Mouse (Mus musculus) stomach, embryonic 15.5 days (tissue): ENCODE results near the gene Epb41l4b. TPM values are rescaled to one million over a fixed set of nuclear protein-coding genes. Genes with fewer than 3 reads are reported as not detected.
A peak's percentile ranks its signal among the peaks of the same experiment; 100 is the strongest.

Source experiments
- ATAC-seq: fragments of 200-750 bp; cut with Nextera tagmentation; 2 replicates; pipeline ENCODE4 v1.8.0; 2017; ENCODE audit warnings: low read depth, moderate number of reproducible peaks, moderate TSS enrichment; ENCODE audit not compliant: insufficient read depth, low FRiP score
- H3K27ac ChIP-seq: fragments of 300-500 bp; sonication (generic); 2 replicates; pipeline ENCODE4 v1.5.1; 2015; ENCODE audit warnings: mild to moderate bottlenecking, inconsistent platforms
- H3K27me3 ChIP-seq: fragments of 300-500 bp; sonication (generic); replicated peaks from 2 replicates; pipeline ENCODE4 v1.6.1; 2015; ENCODE audit warnings: inconsistent platforms
- H3K36me3 ChIP-seq: fragments of 300-500 bp; sonication (generic); 2 replicates; pipeline ENCODE4 v1.6.1; 2015; ENCODE audit warnings: inconsistent platforms
- H3K4me1 ChIP-seq: fragments of 300-500 bp; sonication (generic); 2 replicates; pipeline ENCODE4 v1.6.1; 2015; ENCODE audit warnings: inconsistent platforms
- H3K4me2 ChIP-seq: fragments of 300-500 bp; sonication (generic); 2 replicates; pipeline ENCODE4 v1.6.1; 2015; ENCODE audit warnings: mild to moderate bottlenecking, inconsistent platforms
- H3K4me3 ChIP-seq: fragments of 300-500 bp; sonication (generic); replicated peaks from 2 replicates; pipeline ENCODE4 v1.5.1; 2015; ENCODE audit warnings: inconsistent platforms
- H3K9ac ChIP-seq: fragments of 300-500 bp; sonication (generic); 2 replicates; pipeline ENCODE4 v1.6.1; 2015; ENCODE audit warnings: inconsistent platforms
- H3K9me3 ChIP-seq: fragments of 300-500 bp; sonication (generic); 2 replicates; pipeline ENCODE4 v1.6.1; 2016; ENCODE audit warnings: inconsistent platforms
- WGBS: fragments of 180-500 bp; shearing (Covaris S2); methylation state at CpG from one replicate; pipeline ENCODE4 v1.1.7; 2015; 5-methylcytosine and 5-hydroxymethylcytosine counted together
- polyA plus RNA-seq: library from polyadenylated mRNA; unstranded; fragments of >200 nt; fragmentation: Nextera tagmentation; extraction: Ambion mirVana; gene quantifications from 2 replicates; pipeline ENCODE4 v1.2.1, GENCODE M21; 2015

Gene Epb41l4b
- polyA plus RNA-seq, 1 experiment from 2014 or later, result 11.4 TPM

DNA sequence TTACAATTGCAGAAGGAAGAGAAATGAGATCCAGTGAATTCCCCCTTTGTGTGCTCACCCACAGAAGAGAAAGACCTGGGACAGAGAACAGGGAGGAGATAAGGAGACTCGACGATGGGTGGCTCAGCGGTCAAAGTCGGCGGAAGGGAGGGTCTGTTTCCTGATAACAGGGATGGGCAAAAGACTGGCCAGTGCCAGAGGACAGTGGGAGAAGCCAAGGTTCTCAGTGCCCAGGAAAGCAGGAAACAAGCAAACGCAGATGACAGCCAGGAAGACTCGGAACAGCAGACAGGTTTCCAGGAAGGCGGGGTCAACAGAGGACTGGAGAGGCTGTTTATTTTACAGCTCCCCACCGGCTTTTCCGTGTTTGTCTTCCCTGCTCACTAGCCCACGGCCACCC, 20.2 kb downstream of the Epb41l4b start:
- 21% methylated on average over 11 of the region's 11 CpGs for WGBS
- Histone ChIP-seq H3K4me1 (no peaks in the 10 kb centered on the region), H3K27me3 (no peaks in the 10 kb centered on the region), H3K27ac (no peak overlapping the region), H3K4me2 (peak overlapping the region; percentile 8; the same call in 1 of the 2 replicates), H3K4me3 (no peak overlapping the region), H3K36me3 (no peaks in the 10 kb centered on the region), H3K9me3 (no peaks in the 10 kb centered on the region), H3K9ac (no peak overlapping the region)
- ATAC-seq, result no peak

DNA sequence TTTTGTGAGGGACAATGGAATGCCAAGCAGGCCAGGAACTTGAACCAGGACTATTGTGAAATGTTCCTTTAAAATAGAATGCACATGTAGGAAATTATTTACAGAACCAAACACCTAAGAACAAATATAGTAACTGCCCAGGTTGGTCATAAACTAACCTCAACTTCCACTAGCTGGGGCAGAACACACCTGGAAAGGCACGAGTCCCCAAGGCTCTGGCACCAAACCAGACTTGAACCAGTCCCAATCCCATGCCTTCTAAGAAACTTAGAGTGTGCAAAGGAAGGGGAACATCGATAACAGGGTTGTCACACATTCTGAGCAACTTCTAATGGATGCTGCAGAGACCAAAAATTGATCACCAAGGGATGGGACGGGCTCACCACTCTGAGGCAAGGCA, 21.1 kb downstream of the Epb41l4b start:
- H3K27me3 ChIP-seq, result no peaks in the 10 kb centered on the region
- H3K36me3 ChIP-seq, result no peaks in the 10 kb centered on the region
- H3K4me1 ChIP-seq, result no peaks in the 10 kb centered on the region
- H3K9me3 ChIP-seq, result no peaks in the 10 kb centered on the region
- H3K27ac ChIP-seq, result no peak overlapping the region
- ATAC-seq, result no peak
- 83% methylated on average over 3 of the region's 3 CpGs for WGBS
- H3K4me3 ChIP-seq, result no peak overlapping the region
- H3K4me2 ChIP-seq, result no peak overlapping the region
- H3K9ac ChIP-seq, result no peak overlapping the region

DNA sequence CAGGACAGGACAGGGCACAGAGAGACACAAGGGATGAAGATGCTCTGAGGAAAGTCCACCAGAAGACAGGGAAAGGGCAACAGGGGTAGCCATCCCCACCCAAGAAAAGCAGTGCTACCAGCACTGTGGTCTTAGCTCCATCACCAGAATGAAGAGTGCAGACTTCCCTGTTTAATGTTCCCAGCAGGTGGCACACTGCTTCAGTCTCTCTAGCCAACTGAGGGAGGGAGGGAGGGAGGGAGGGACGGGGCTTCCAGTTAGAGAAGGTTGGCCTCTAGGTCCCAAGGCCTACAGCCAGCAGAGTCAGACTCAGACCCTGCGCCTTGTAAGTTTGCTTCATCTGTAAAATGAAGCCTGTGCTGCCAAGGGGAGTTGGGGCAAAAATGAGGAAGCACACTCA, 22.7 kb downstream of the Epb41l4b start:
- H3K9me3 ChIP-seq, result no peaks in the 10 kb centered on the region
- peak; percentile 57; the same call in 1 of the 2 replicates for ATAC-seq
- H3K4me2 ChIP-seq, result no peak overlapping the region
- 32% methylated on average over 2 of the region's 2 CpGs for WGBS
- no peak overlapping the region for H3K27ac ChIP-seq
- no peak overlapping the region for H3K9ac ChIP-seq
- H3K4me1 ChIP-seq, result no peaks in the 10 kb centered on the region
- no peak overlapping the region for H3K4me3 ChIP-seq
- H3K27me3 ChIP-seq, result no peaks in the 10 kb centered on the region
- no peaks in the 10 kb centered on the region for H3K36me3 ChIP-seq

- Histone ChIP-seq H3K9me3 (no peaks in the 10 kb centered on the region), H3K27ac (no peak overlapping the region; the same call in 1 of the 2 replicates), H3K4me1 (peaks cover 1% of the 10 kb centered on the region; the same call in 1 of the 2 replicates), H3K27me3 (no peaks in the 10 kb centered on the region), H3K9ac (no peak overlapping the region), H3K36me3 (no peaks in the 10 kb centered on the region), H3K4me2 (no peak overlapping the region), H3K4me3 (no peak overlapping the region)
- 75% methylated on average over 6 of the region's 6 CpGs for WGBS
- ATAC-seq, result 0 out of 2 replicates have a peak, but pooled peaks have one; percentile 12
Observed at GRCm38 (mm10) chr4:57119976-57120375, 23.3 kb downstream of the Epb41l4b start.

DNA sequence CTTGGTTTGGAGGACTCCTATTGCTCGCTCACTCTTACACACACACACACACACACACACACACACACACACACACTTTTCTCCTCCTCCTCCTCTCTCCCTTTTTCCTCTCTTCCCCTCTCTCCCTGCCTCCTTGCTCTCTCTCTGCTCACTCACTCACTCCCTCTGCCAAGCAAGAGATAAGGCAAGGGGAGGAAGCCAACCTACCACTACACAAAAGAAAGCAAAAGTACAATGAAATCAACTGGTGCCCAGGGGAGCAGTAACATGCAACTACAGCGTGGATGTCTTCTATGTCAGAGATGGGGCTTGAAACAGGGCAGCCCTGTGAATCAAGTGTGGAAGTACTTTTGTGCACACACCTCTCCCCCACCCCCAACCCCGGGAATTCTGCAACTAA, 24.4 kb downstream of the Epb41l4b start:
- no peak for ATAC-seq
- no peaks in the 10 kb centered on the region for H3K27me3 ChIP-seq

GRCm38 (mm10) chr4:57116278-57116677, 27.0 kb downstream of the Epb41l4b start:
- WGBS, result 88% methylated on average over 6 of the region's 6 CpGs
- no peak overlapping the region for H3K4me3 ChIP-seq

More for the DNA sequence above, 24.4 kb downstream of the Epb41l4b start:
- H3K27ac ChIP-seq, result no peak overlapping the region
- no peaks in the 10 kb centered on the region for H3K9me3 ChIP-seq
- H3K4me2 ChIP-seq, result no peak overlapping the region
- H3K4me3 ChIP-seq, result no peak overlapping the region
- H3K4me1 ChIP-seq, result peaks cover 6% of the 10 kb centered on the region; the same call in 1 of the 2 replicates
- H3K36me3 ChIP-seq, result no peaks in the 10 kb centered on the region
- no peak overlapping the region for H3K9ac ChIP-seq
- 75% methylated on average over 3 of the region's 3 CpGs for WGBS

DNA sequence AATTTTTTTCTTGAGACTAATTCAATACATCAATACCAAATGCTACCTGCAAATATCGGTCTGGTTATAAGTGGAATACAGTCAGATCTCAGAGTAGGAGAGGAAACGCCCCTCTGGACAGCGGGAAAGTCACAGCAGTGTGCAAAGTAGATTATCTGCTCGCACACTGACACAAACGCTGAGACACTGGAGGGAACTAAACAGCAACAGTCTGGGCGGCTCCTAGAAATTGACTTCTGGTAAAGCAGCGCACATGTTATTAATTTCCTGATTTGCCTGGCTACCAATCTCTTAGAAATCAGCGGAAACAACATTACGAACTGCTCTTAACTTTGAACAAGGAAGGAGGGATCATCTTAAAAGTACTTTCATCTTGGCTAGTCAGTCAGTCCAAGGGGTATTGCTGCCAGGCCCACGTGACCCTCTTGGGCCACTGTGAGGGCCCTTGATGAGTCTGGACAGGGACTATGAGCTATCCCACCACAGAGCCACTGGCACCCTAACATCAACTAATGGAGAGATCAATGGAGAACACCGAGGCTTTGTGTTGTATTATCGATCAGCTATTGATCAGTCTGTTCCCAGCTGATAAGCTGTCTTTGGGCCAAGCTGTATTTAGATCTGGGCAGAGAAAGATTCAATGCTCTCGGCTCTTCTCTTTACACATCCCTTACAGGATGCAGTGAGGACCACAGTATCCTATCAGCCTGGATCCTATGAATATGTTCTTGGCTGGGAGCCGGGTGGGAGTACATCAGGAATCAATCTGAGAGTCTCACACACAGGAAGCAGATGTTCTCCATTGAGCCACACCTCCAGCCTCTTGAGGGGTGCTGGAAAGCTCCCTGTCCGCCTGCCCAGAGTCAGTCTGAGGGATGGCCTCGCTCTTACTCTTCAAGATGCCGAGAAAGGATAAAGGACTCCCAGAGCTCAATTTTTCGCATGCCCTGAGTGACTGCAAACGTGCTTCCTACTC, 28.3 kb downstream of the Epb41l4b start:
- 66% methylated on average over 19 of the region's 19 CpGs for WGBS
- no peak overlapping the region for H3K4me2 ChIP-seq

More at GRCm38 (mm10) chr4:57116278-57116677, 27.0 kb downstream of the Epb41l4b start:
- Histone ChIP-seq H3K9ac (no peak overlapping the region), H3K27me3 (no peaks in the 10 kb centered on the region), H3K4me2 (no peak overlapping the region), H3K36me3 (no peaks in the 10 kb centered on the region), H3K4me1 (peaks cover 6% of the 10 kb centered on the region; the same call in 1 of the 2 replicates), H3K9me3 (no peaks in the 10 kb centered on the region), H3K27ac (no peak overlapping the region)
- peak; percentile 81; the same call in 1 of the 2 replicates for ATAC-seq

GRCm38 (mm10) chr4:57113472-57114216, 29.6 kb downstream of the Epb41l4b start:
- Histone ChIP-seq H3K4me1 (peaks cover 6% of the 10 kb centered on the region; the same call in 1 of the 2 replicates), H3K27me3 (no peaks in the 10 kb centered on the region), H3K4me2 (no peak overlapping the region), H3K4me3 (no peak overlapping the region), H3K9ac (no peak overlapping the region), H3K36me3 (no peaks in the 10 kb centered on the region), H3K9me3 (no peaks in the 10 kb centered on the region), H3K27ac (no peak overlapping the region)
- ATAC-seq, result no peak
- WGBS, result 48% methylated on average over 7 of the region's 7 CpGs

More for the DNA sequence above, 28.3 kb downstream of the Epb41l4b start:
- Histone ChIP-seq H3K4me3 (no peak overlapping the region), H3K4me1 (peaks cover 6% of the 10 kb centered on the region; the same call in 1 of the 2 replicates), H3K27me3 (no peaks in the 10 kb centered on the region), H3K36me3 (no peaks in the 10 kb centered on the region), H3K9ac (no peak overlapping the region), H3K27ac (no peak overlapping the region), H3K9me3 (no peaks in the 10 kb centered on the region)
- ATAC-seq, result no peak

DNA sequence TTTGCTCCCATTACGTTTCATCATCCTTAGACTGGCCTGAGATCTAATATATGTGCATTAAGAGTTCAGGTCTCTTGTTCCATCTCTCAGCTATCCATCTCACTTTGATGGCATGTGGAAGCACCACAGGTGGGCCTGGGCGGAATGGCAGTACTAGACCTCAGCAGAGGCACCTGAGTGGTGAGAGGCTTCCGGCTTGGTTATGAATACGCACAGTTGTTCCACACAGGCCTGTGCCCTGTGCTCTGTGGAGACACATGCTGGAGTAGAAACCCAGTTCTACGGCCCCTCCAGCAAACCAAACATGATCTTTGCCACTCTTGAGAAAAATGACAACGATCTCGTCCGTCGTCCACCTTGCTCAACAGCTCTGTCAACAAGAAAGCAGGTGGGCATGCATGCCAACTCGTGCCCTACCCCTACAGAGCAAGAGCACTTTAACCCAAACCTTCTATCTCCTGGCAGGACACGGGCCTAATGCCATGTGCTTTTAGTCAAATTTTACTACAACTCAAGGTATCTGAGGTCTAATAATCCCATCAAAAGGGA, 31.2 kb downstream of the Epb41l4b start:
- H3K4me1 ChIP-seq, result peaks cover 6% of the 10 kb centered on the region; the same call in 1 of the 2 replicates
- H3K4me3 ChIP-seq, result no peak overlapping the region
- H3K9me3 ChIP-seq, result no peaks in the 10 kb centered on the region
- no peak for ATAC-seq
- H3K27me3 ChIP-seq, result no peaks in the 10 kb centered on the region
- 74% methylated on average over 11 of the region's 11 CpGs for WGBS
- no peak overlapping the region for H3K4me2 ChIP-seq
- no peak overlapping the region for H3K27ac ChIP-seq
- no peak overlapping the region for H3K9ac ChIP-seq
- no peaks in the 10 kb centered on the region for H3K36me3 ChIP-seq

- Histone ChIP-seq H3K27ac (no peak overlapping the region), H3K4me3 (no peak overlapping the region), H3K9me3 (no peaks in the 10 kb centered on the region), H3K4me2 (no peak overlapping the region), H3K4me1 (peaks cover 6% of the 10 kb centered on the region; the same call in 1 of the 2 replicates), H3K9ac (no peak overlapping the region), H3K36me3 (no peaks in the 10 kb centered on the region), H3K27me3 (no peaks in the 10 kb centered on the region)
- 77% methylated on average over 4 of the region's 4 CpGs for WGBS
- no peak for ATAC-seq
Observed at GRCm38 (mm10) chr4:57111411-57111810, 31.8 kb downstream of the Epb41l4b start.

DNA sequence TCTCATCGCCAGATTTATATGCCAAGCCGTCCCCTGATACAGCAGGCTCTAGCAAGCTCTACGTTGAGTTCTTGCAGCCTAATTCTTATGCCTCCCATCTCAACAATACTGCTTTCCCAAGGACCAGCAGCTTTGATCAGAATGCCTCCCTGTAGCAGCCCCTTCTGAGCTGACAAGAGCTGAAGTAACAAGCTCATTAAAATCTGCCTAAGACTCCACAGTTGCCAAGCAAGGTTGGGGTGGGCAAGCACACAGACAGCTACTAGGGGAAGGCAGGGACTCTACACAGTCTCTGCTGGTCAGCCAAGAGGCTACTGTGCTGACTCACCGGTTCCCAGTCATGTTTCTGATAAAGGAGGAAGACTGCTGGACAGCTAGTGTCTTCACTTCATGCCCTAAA, 33.7 kb downstream of the Epb41l4b start:
- H3K9me3 ChIP-seq, result no peaks in the 10 kb centered on the region
- H3K4me1 ChIP-seq, result peaks cover under 1% of the 10 kb centered on the region; the same call in 1 of the 2 replicates
- H3K27me3 ChIP-seq, result no peaks in the 10 kb centered on the region
- no peak overlapping the region for H3K4me2 ChIP-seq
- no peak overlapping the region for H3K27ac ChIP-seq
- H3K36me3 ChIP-seq, result no peaks in the 10 kb centered on the region
- ATAC-seq, result no peak
- H3K4me3 ChIP-seq, result no peak overlapping the region
- H3K9ac ChIP-seq, result no peak overlapping the region
- 82% methylated on average over 4 of the region's 4 CpGs for WGBS
